Mouse (Mus musculus): ENCODE measurements at regions not wholly inside any gene's neighbourhood (a gene's known extent, or its start where the extent isn't known, plus 50 kb on each side); places are given as distances from the start of the nearest gene placed in this dataset.
A peak's percentile ranks its signal among the peaks of the same experiment; 100 is the strongest.

GRCm38 (mm10) chr16:55623422-55623821 lies 215.3 kb downstream of the Nfkbiz start:
- H3K4me1 ChIP-seq (ENCODE audit: control insufficient read depth, insufficient read depth, insufficient read length, low read length) = 0 out of 2 replicates have a peak, but pooled peaks cover 3% of the 10 kb centered on the region
- no peak overlapping the region for H3K4me3 ChIP-seq (ENCODE audit: insufficient read depth, low read depth, low read length)
- no peak overlapping the region for H3K27ac ChIP-seq (replicated peaks; ENCODE audit: low read depth, low read length)

GRCm38 (mm10) chr16:55619731-55620130 lies 219.0 kb downstream of the Nfkbiz start:
- H3K4me3 ChIP-seq (ENCODE audit: insufficient read depth, low read depth, low read length) = no peak overlapping the region
- no peak overlapping the region for H3K27ac ChIP-seq (replicated peaks; ENCODE audit: low read depth, low read length)
- 0 out of 2 replicates have a peak, but pooled peaks cover 4% of the 10 kb centered on the region for H3K4me1 ChIP-seq (ENCODE audit: control insufficient read depth, insufficient read depth, insufficient read length, low read length)

- Histone ChIP-seq H3K27ac (replicated peaks; ENCODE audit: low read depth, low read length) (peak overlapping the region; percentile 21; the same call in 1 of the 2 replicates), H3K4me1 (ENCODE audit: control insufficient read depth, insufficient read depth, insufficient read length, low read length) (0 out of 2 replicates have a peak, but pooled peaks cover 2% of the 10 kb centered on the region), H3K4me3 (ENCODE audit: insufficient read depth, low read depth, low read length) (no peak overlapping the region)
Measured at GRCm38 (mm10) chr16:55617958-55618357, 220.7 kb downstream of the Nfkbiz start.

GRCm38 (mm10) chr16:55617506-55617905 lies 221.2 kb downstream of the Nfkbiz start:
- Histone ChIP-seq H3K4me3 (ENCODE audit: insufficient read depth, low read depth, low read length) (no peak overlapping the region), H3K4me1 (ENCODE audit: control insufficient read depth, insufficient read depth, insufficient read length, low read length) (0 out of 2 replicates have a peak, but pooled peaks cover 2% of the 10 kb centered on the region), H3K27ac (replicated peaks; ENCODE audit: low read depth, low read length) (no peak overlapping the region)

GRCm38 (mm10) chr16:55616408-55617120 lies 222.1 kb downstream of the Nfkbiz start:
- H3K4me3 ChIP-seq (ENCODE audit: insufficient read depth, low read depth, low read length) = no peak overlapping the region
- no peak overlapping the region for H3K27ac ChIP-seq (replicated peaks; ENCODE audit: low read depth, low read length)
- H3K4me1 ChIP-seq (ENCODE audit: control insufficient read depth, insufficient read depth, insufficient read length, low read length) = 0 out of 2 replicates have a peak, but pooled peaks cover 2% of the 10 kb centered on the region

GRCm38 (mm10) chr16:55612873-55613272 lies 225.8 kb downstream of the Nfkbiz start:
- Histone ChIP-seq H3K4me1 (ENCODE audit: control insufficient read depth, insufficient read depth, insufficient read length, low read length) (0 out of 2 replicates have a peak, but pooled peaks cover 2% of the 10 kb centered on the region), H3K4me3 (ENCODE audit: insufficient read depth, low read depth, low read length) (no peak overlapping the region)

GRCm38 (mm10) chr16:55612001-55612400 lies 226.7 kb downstream of the Nfkbiz start:
- no peak overlapping the region for H3K27ac ChIP-seq (replicated peaks; ENCODE audit: low read depth, low read length)
- H3K4me1 ChIP-seq (ENCODE audit: control insufficient read depth, insufficient read depth, insufficient read length, low read length) = no peaks in the 10 kb centered on the region
- H3K4me3 ChIP-seq (ENCODE audit: insufficient read depth, low read depth, low read length) = no peak overlapping the region

More at GRCm38 (mm10) chr16:55612873-55613272, 225.8 kb downstream of the Nfkbiz start:
- no peak overlapping the region for H3K27ac ChIP-seq (replicated peaks; ENCODE audit: low read depth, low read length)

- no peak overlapping the region for H3K4me3 ChIP-seq (ENCODE audit: insufficient read depth, low read depth, low read length)
- 0 out of 2 replicates have a peak, but pooled peaks cover 2% of the 10 kb centered on the region for H3K4me1 ChIP-seq (ENCODE audit: control insufficient read depth, insufficient read depth, insufficient read length, low read length)
- H3K27ac ChIP-seq (replicated peaks; ENCODE audit: low read depth, low read length) = no peak overlapping the region
Measured at GRCm38 (mm10) chr16:55611172-55611571, 227.5 kb downstream of the Nfkbiz start.

- no peak overlapping the region for H3K4me3 ChIP-seq (ENCODE audit: insufficient read depth, low read depth, low read length)
- H3K27ac ChIP-seq (replicated peaks; ENCODE audit: low read depth, low read length) = no peak overlapping the region
- H3K4me1 ChIP-seq (ENCODE audit: control insufficient read depth, insufficient read depth, insufficient read length, low read length) = peaks cover 8% of the 10 kb centered on the region; the same call in 1 of the 2 replicates
Measured at GRCm38 (mm10) chr16:55608361-55608760, 230.3 kb downstream of the Nfkbiz start.

GRCm38 (mm10) chr16:55606447-55607239 lies 232.1 kb downstream of the Nfkbiz start:
- H3K4me1 ChIP-seq (ENCODE audit: control insufficient read depth, insufficient read depth, insufficient read length, low read length) = peaks cover 8% of the 10 kb centered on the region; the same call in 1 of the 2 replicates
- no peak overlapping the region for H3K4me3 ChIP-seq (ENCODE audit: insufficient read depth, low read depth, low read length)
- peak overlapping the region; percentile 34; the same call in 1 of the 2 replicates for H3K27ac ChIP-seq (replicated peaks; ENCODE audit: low read depth, low read length)

GRCm38 (mm10) chr16:55603611-55604010 lies 235.1 kb downstream of the Nfkbiz start:
- Histone ChIP-seq H3K4me1 (ENCODE audit: control insufficient read depth, insufficient read depth, insufficient read length, low read length) (peaks cover 8% of the 10 kb centered on the region; the same call in 1 of the 2 replicates), H3K27ac (replicated peaks; ENCODE audit: low read depth, low read length) (no peak overlapping the region), H3K4me3 (ENCODE audit: insufficient read depth, low read depth, low read length) (no peak overlapping the region)

GRCm38 (mm10) chr16:55589382-55589956 lies 249.2 kb downstream of the Nfkbiz start:
- H3K4me1 ChIP-seq (ENCODE audit: control insufficient read depth, insufficient read depth, insufficient read length, low read length) = no peaks in the 10 kb centered on the region
- H3K27ac ChIP-seq (replicated peaks; ENCODE audit: low read depth, low read length) = no peak overlapping the region
- no peak overlapping the region for H3K4me3 ChIP-seq (ENCODE audit: insufficient read depth, low read depth, low read length)

GRCm38 (mm10) chr16:55587138-55587537 lies 251.6 kb downstream of the Nfkbiz start:
- Histone ChIP-seq H3K4me3 (ENCODE audit: insufficient read depth, low read depth, low read length) (no peak overlapping the region), H3K27ac (replicated peaks; ENCODE audit: low read depth, low read length) (no peak overlapping the region), H3K4me1 (ENCODE audit: control insufficient read depth, insufficient read depth, insufficient read length, low read length) (no peaks in the 10 kb centered on the region)

- no peak overlapping the region for H3K27ac ChIP-seq (replicated peaks; ENCODE audit: low read depth, low read length)
Measured at GRCm38 (mm10) chr16:55582906-55583305, 255.8 kb downstream of the Nfkbiz start.

GRCm38 (mm10) chr16:55582029-55582428 lies 256.7 kb downstream of the Nfkbiz start:
- H3K27ac ChIP-seq (replicated peaks; ENCODE audit: low read depth, low read length) = no peak overlapping the region
- no peaks in the 10 kb centered on the region for H3K4me1 ChIP-seq (ENCODE audit: control insufficient read depth, insufficient read depth, insufficient read length, low read length)
- H3K4me3 ChIP-seq (ENCODE audit: insufficient read depth, low read depth, low read length) = no peak overlapping the region

More at GRCm38 (mm10) chr16:55582906-55583305, 255.8 kb downstream of the Nfkbiz start:
- Histone ChIP-seq H3K4me1 (ENCODE audit: control insufficient read depth, insufficient read depth, insufficient read length, low read length) (no peaks in the 10 kb centered on the region), H3K4me3 (ENCODE audit: insufficient read depth, low read depth, low read length) (no peak overlapping the region)
